Mouse (Mus musculus) retina, postnatal 7 days (tissue): ENCODE results near the gene Dclre1a.

Experiments
- DNase-seq: peaks from one replicate; pipeline ENCODE4 v3.0.0-alpha.2; 2012; ENCODE audit warnings: low read depth, low spot score

Dclre1a gene

GRCm38 (mm10) chr19:56484630-56485375 is 63.2 kb downstream of the Dclre1a start:
- DNase-seq, result no peak
